Mouse (Mus musculus): ENCODE measurements around the gene Aipl1. TPM values are rescaled to one million over a fixed set of nuclear protein-coding genes. Genes with fewer than 3 reads are reported as not detected.

The Aipl1 gene
- polyA plus RNA-seq, 1 experiment, result 0.21 TPM

- TF ChIP-seq FOSL1 (IDR thresholded peaks at IDR 0.05; ENCODE audit: insufficient read depth, low read length, poor library complexity, severe bottlenecking), result no peak
- no peak for TF ChIP-seq USF1 (IDR thresholded peaks at IDR 0.05; ENCODE audit: low read depth)
- Histone ChIP-seq H3K79me3 (ENCODE audit: low read depth) (peaks cover 7% of the 10 kb centered on the region), H3K79me2 (ENCODE audit: control insufficient read depth, insufficient read depth) (peaks cover 12% of the 10 kb centered on the region), H3K27me3 (ENCODE audit: control insufficient read depth, insufficient read depth, insufficient read length) (no peaks in the 10 kb centered on the region), H3ac (ENCODE audit: control insufficient read depth, insufficient read length, low read depth) (no peak overlapping the region), H3K36me3 (ENCODE audit: control insufficient read depth, insufficient read depth) (peaks cover 31% of the 10 kb centered on the region), H3K4me3 (ENCODE audit: insufficient read depth, poor library complexity, severe bottlenecking) (no peak overlapping the region)
Measured at GRCm38 (mm10) chr11:72049171-72049759, 12.0 kb upstream of the Aipl1 start.

- H3K4me3 ChIP-seq (ENCODE audit: insufficient read depth, poor library complexity, severe bottlenecking), result no peak overlapping the region
- H3K36me3 ChIP-seq (ENCODE audit: control insufficient read depth, insufficient read depth), result peaks cover 36% of the 10 kb centered on the region
- peaks cover 18% of the 10 kb centered on the region for H3K79me2 ChIP-seq (ENCODE audit: control insufficient read depth, insufficient read depth)
- peaks cover 12% of the 10 kb centered on the region for H3K79me3 ChIP-seq (ENCODE audit: low read depth)
- H3ac ChIP-seq (ENCODE audit: control insufficient read depth, insufficient read length, low read depth), result no peak overlapping the region
- TF ChIP-seq USF1 (IDR thresholded peaks at IDR 0.05; ENCODE audit: low read depth) (no peak), CTCF (IDR thresholded peaks at IDR 0.05; ENCODE audit: control insufficient read depth, insufficient read depth, insufficient read length) (no peak)
- no peaks in the 10 kb centered on the region for H3K27me3 ChIP-seq (ENCODE audit: control insufficient read depth, insufficient read depth, insufficient read length)
Measured at GRCm38 (mm10) chr11:72048730-72049129, 11.4 kb upstream of the Aipl1 start.

GRCm38 (mm10) chr11:72044231-72044630 lies 6.9 kb upstream of the Aipl1 start:
- Histone ChIP-seq H3K79me2 (ENCODE audit: control insufficient read depth, insufficient read depth) (peaks cover 32% of the 10 kb centered on the region), H3K27me3 (ENCODE audit: control insufficient read depth, insufficient read depth, insufficient read length) (no peaks in the 10 kb centered on the region), H3K4me3 (ENCODE audit: insufficient read depth, poor library complexity, severe bottlenecking) (no peak overlapping the region), H3K79me3 (ENCODE audit: low read depth) (peaks cover 26% of the 10 kb centered on the region), H3ac (ENCODE audit: control insufficient read depth, insufficient read length, low read depth) (no peak overlapping the region), H3K36me3 (ENCODE audit: control insufficient read depth, insufficient read depth) (peaks cover 44% of the 10 kb centered on the region)
- TF ChIP-seq CEBPB (IDR thresholded peaks at IDR 0.05; ENCODE audit: low read depth), result no peak
- no peak for TF ChIP-seq USF1 (IDR thresholded peaks at IDR 0.05; ENCODE audit: low read depth)
- no peak for TF ChIP-seq MYOD1 (IDR thresholded peaks at IDR 0.05; ENCODE audit: control insufficient read depth, insufficient read length, low read depth)
- no peak for TF ChIP-seq CTCF (IDR thresholded peaks at IDR 0.05; ENCODE audit: control insufficient read depth, insufficient read depth, insufficient read length)
- no peak for TF ChIP-seq MYOG (IDR thresholded peaks at IDR 0.05; ENCODE audit: control insufficient read depth, extremely low read depth, insufficient read length)
- TF ChIP-seq MAX (IDR thresholded peaks at IDR 0.05), result no peak
- no peak for TF ChIP-seq FOSL1 (IDR thresholded peaks at IDR 0.05; ENCODE audit: insufficient read depth, low read length, poor library complexity, severe bottlenecking)

- peaks cover 32% of the 10 kb centered on the region for H3K79me2 ChIP-seq (ENCODE audit: control insufficient read depth, insufficient read depth)
- TF ChIP-seq USF1 (IDR thresholded peaks at IDR 0.05; ENCODE audit: low read depth), result no peak
- TF ChIP-seq CEBPB (IDR thresholded peaks at IDR 0.05; ENCODE audit: low read depth), result peak; percentile 68
- TF ChIP-seq MAX (IDR thresholded peaks at IDR 0.05), result peak; percentile 71
- TF ChIP-seq CTCF (IDR thresholded peaks at IDR 0.05; ENCODE audit: control insufficient read depth, insufficient read depth, insufficient read length), result no peak
- TF ChIP-seq MYOG (IDR thresholded peaks at IDR 0.05; ENCODE audit: control insufficient read depth, extremely low read depth, insufficient read length), result no peak
- H3ac ChIP-seq (ENCODE audit: control insufficient read depth, insufficient read length, low read depth), result peak overlapping the region; percentile 96
- H3K36me3 ChIP-seq (ENCODE audit: control insufficient read depth, insufficient read depth), result peaks cover 44% of the 10 kb centered on the region
- H3K27me3 ChIP-seq (ENCODE audit: control insufficient read depth, insufficient read depth, insufficient read length), result no peaks in the 10 kb centered on the region
- H3K4me3 ChIP-seq (ENCODE audit: insufficient read depth, poor library complexity, severe bottlenecking), result peak overlapping the region; percentile 80
- H3K79me3 ChIP-seq (ENCODE audit: low read depth), result peaks cover 26% of the 10 kb centered on the region
Measured at GRCm38 (mm10) chr11:72042631-72043030, 5.3 kb upstream of the Aipl1 start.

GRCm38 (mm10) chr11:72041768-72042607 lies 4.7 kb upstream of the Aipl1 start, which contains the start of gene Pimreg:
Pimreg (plus strand) TSS chr11:72042032.
- peaks cover 32% of the 10 kb centered on the region for H3K79me2 ChIP-seq (ENCODE audit: control insufficient read depth, insufficient read depth)
- H3K27me3 ChIP-seq (ENCODE audit: control insufficient read depth, insufficient read depth, insufficient read length), result no peaks in the 10 kb centered on the region
- H3K4me3 ChIP-seq (ENCODE audit: insufficient read depth, poor library complexity, severe bottlenecking), result peak within 1 kb of the TSS; percentile 80
- H3ac ChIP-seq (ENCODE audit: control insufficient read depth, insufficient read length, low read depth), result peak within 1 kb of the TSS; percentile 96
- H3K36me3 ChIP-seq (ENCODE audit: control insufficient read depth, insufficient read depth), result peaks cover 40% of the 10 kb centered on the region
- TF ChIP-seq MYOD1 (IDR thresholded peaks at IDR 0.05; ENCODE audit: control insufficient read depth, insufficient read length, low read depth) (no peak), USF1 (IDR thresholded peaks at IDR 0.05; ENCODE audit: low read depth) (peak; percentile 46)
- peaks cover 26% of the 10 kb centered on the region for H3K79me3 ChIP-seq (ENCODE audit: low read depth)

GRCm38 (mm10) chr11:72041290-72041767 lies 4.0 kb upstream of the Aipl1 start:
- peaks cover 32% of the 10 kb centered on the region for H3K79me2 ChIP-seq (ENCODE audit: control insufficient read depth, insufficient read depth)
- TF ChIP-seq MYOG (IDR thresholded peaks at IDR 0.05; ENCODE audit: control insufficient read depth, extremely low read depth, insufficient read length) (no peak), MYOD1 (IDR thresholded peaks at IDR 0.05; ENCODE audit: control insufficient read depth, insufficient read length, low read depth) (no peak), MAX (IDR thresholded peaks at IDR 0.05) (no peak), USF1 (IDR thresholded peaks at IDR 0.05; ENCODE audit: low read depth) (no peak), CEBPB (IDR thresholded peaks at IDR 0.05; ENCODE audit: low read depth) (no peak), CTCF (IDR thresholded peaks at IDR 0.05; ENCODE audit: control insufficient read depth, insufficient read depth, insufficient read length) (no peak), FOSL1 (IDR thresholded peaks at IDR 0.05; ENCODE audit: insufficient read depth, low read length, poor library complexity, severe bottlenecking) (no peak)

More at GRCm38 (mm10) chr11:72041290-72041767, 4.0 kb upstream of the Aipl1 start:
- Histone ChIP-seq H3ac (ENCODE audit: control insufficient read depth, insufficient read length, low read depth) (no peak overlapping the region), H3K4me3 (ENCODE audit: insufficient read depth, poor library complexity, severe bottlenecking) (peak overlapping the region; percentile 80), H3K27me3 (ENCODE audit: control insufficient read depth, insufficient read depth, insufficient read length) (no peaks in the 10 kb centered on the region), H3K79me3 (ENCODE audit: low read depth) (peaks cover 26% of the 10 kb centered on the region), H3K36me3 (ENCODE audit: control insufficient read depth, insufficient read depth) (peaks cover 33% of the 10 kb centered on the region)
